Mouse (Mus musculus): Measurements from ENCODE around the gene Trim41.
A peak's percentile ranks its signal among the peaks of the same experiment; 100 is the strongest.

Gene Trim41

GRCm38 (mm10) chr11:48788311-48789089 is 28.7 kb downstream of the Trim41 start:
- DNase-seq, result peak; percentile 76

- no peak for DNase-seq
These were observed 29.5 kb downstream of the Trim41 start for GRCm38 (mm10) chr11:48787455-48788211.

GRCm38 (mm10) chr11:48782243-48782642 is 34.9 kb downstream of the Trim41 start:
- DNase-seq, result no peak

- DNase-seq, result no peak
These were observed 37.7 kb downstream of the Trim41 start for GRCm38 (mm10) chr11:48779450-48779849.

- no peak for DNase-seq
These were observed 39.9 kb downstream of the Trim41 start for GRCm38 (mm10) chr11:48777303-48777702.

GRCm38 (mm10) chr11:48776664-48777063 is 40.5 kb downstream of the Trim41 start:
- DNase-seq, result no peak

GRCm38 (mm10) chr11:48775483-48775882 is 41.7 kb downstream of the Trim41 start:
- DNase-seq, result no peak

- no peak for DNase-seq
These were observed 42.5 kb downstream of the Trim41 start for GRCm38 (mm10) chr11:48774443-48775298.

- DNase-seq, result no peak
These were observed 45.5 kb downstream of the Trim41 start for GRCm38 (mm10) chr11:48771691-48772090.

- DNase-seq, result no peak
These were observed 49.8 kb downstream of the Trim41 start for GRCm38 (mm10) chr11:48767195-48767876.

GRCm38 (mm10) chr11:48764119-48764518 is 53.0 kb downstream of the Trim41 start:
- DNase-seq, result no peak

GRCm38 (mm10) chr11:48759021-48759420 is 58.1 kb downstream of the Trim41 start:
- no peak for DNase-seq

All from cerebellum, adult 11 months (tissue).